Mouse (Mus musculus) small intestine, adult 10 weeks (tissue): ENCODE measurements around the gene Cobll1. TPM values are rescaled to one million over a fixed set of nuclear protein-coding genes. Genes with fewer than 3 reads are reported as not detected.

Experiments used
- polyA plus RNA-seq: library from polyadenylated mRNA; stranded (reverse); fragments of 350-450 nt; fragmentation: Illumina TruSeq; extraction: RNeasy Lipid Tissue Mini Kit (QIAGEN cat#74804); gene quantifications from one replicate; pipeline ENCODE4 v1.2.3, GENCODE M21; 2014; ENCODE audit warnings: low replicate concordance

The Cobll1 gene
- polyA plus RNA-seq: 19.5 TPM

DNA sequence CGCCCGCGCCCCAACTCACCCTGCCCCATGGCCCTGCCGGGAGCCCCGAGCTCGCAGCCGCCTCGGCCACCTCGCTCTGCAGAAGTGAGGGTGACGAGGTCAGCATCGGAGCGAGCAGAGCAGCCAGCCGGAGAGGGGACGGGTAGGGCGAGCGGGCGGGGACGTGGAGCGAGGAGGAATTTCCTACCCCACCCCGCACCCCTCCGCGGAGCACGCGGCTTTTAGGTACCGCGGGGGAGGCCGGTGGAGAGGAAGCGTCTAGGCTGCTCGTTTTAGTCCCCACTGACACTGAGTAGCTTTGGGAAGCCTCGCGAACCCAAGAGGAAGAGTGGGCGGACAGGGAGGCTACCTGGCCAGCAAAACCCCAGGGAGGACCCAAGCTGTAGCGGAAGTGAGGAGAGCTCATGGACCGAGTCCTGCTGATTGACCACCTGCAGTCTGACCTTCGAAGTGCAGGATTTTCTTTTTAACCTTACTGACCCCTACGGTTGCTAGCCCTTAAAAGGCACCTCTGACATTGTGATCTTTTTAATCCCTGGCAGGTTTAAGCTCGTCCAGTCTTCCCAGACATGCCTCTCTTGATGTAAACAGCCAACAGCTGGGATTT lies at the start of gene Cobll1:
TSS of gene Cobll1 (minus strand) at position 440 of the 607 bp plus-strand sequence.

Other genes starting within 250 kb of the Cobll1 start
- 13.4 TPM for gene Grb14, start 214.4 kb downstream of the Cobll1 start, polyA plus RNA-seq
- gene Slc38a11, start 124.6 kb upstream of the Cobll1 start, polyA plus RNA-seq: 5.6 TPM